Mouse (Mus musculus): ENCODE measurements around the gene Midn. TPM values are rescaled to one million over a fixed set of nuclear protein-coding genes. Genes with fewer than 3 reads are reported as not detected.
A peak's percentile ranks its signal among the peaks of the same experiment; 100 is the strongest.

Gene Midn
- polyA plus RNA-seq, 1 experiment from 2014 or later, result 29.3 TPM

GRCm38 (mm10) chr10:80187739-80188138 is 39.7 kb downstream of the Midn start:
- Histone ChIP-seq H3K4me1 (ENCODE audit: control insufficient read depth, insufficient read depth, low read length) (peaks cover 10% of the 10 kb centered on the region; the same call in 1 of the 2 replicates), H3K4me2 (replicated peaks; ENCODE audit: low read depth, low read length) (no peak overlapping the region), H3K27me3 (ENCODE audit: control insufficient read depth, insufficient read depth, low read length) (peaks cover 14% of the 10 kb centered on the region), H3K36me3 (ENCODE audit: control insufficient read depth, insufficient read depth, low read length) (peaks cover 17% of the 10 kb centered on the region; the same call in 1 of the 2 replicates), H3K9ac (replicated peaks; ENCODE audit: low read depth, low read length) (no peak overlapping the region), H3K27ac (ENCODE audit: low read length) (no peak overlapping the region), H3K4me3 (ENCODE audit: low read depth, low read length) (no peak overlapping the region), H3K9me3 (ENCODE audit: control insufficient read depth, low read depth, low read length) (no peaks in the 10 kb centered on the region)
- ATAC-seq (ENCODE audit: insufficient number of reproducible peaks, insufficient read depth, low FRiP score, low read depth), result no peak
- WGBS, result 92% methylated on average over 10 of the region's 10 CpGs

GRCm38 (mm10) chr10:80188453-80189024 is 40.5 kb downstream of the Midn start:
- Histone ChIP-seq H3K27me3 (ENCODE audit: control insufficient read depth, insufficient read depth, low read length) (peaks cover 14% of the 10 kb centered on the region), H3K9me3 (ENCODE audit: control insufficient read depth, low read depth, low read length) (no peaks in the 10 kb centered on the region), H3K4me1 (ENCODE audit: control insufficient read depth, insufficient read depth, low read length) (peaks cover 10% of the 10 kb centered on the region; the same call in 1 of the 2 replicates), H3K36me3 (ENCODE audit: control insufficient read depth, insufficient read depth, low read length) (peaks cover 17% of the 10 kb centered on the region; the same call in 1 of the 2 replicates), H3K4me3 (ENCODE audit: low read depth, low read length) (no peak overlapping the region), H3K9ac (replicated peaks; ENCODE audit: low read depth, low read length) (no peak overlapping the region), H3K4me2 (replicated peaks; ENCODE audit: low read depth, low read length) (no peak overlapping the region), H3K27ac (ENCODE audit: low read length) (no peak overlapping the region)
- ATAC-seq (ENCODE audit: insufficient number of reproducible peaks, insufficient read depth, low FRiP score, low read depth), result no peak
- 78% methylated on average over 15 of the region's 15 CpGs for WGBS

- Histone ChIP-seq H3K27ac (ENCODE audit: low read length) (no peak overlapping the region), H3K27me3 (ENCODE audit: control insufficient read depth, insufficient read depth, low read length) (peaks cover 14% of the 10 kb centered on the region), H3K9me3 (ENCODE audit: control insufficient read depth, low read depth, low read length) (no peaks in the 10 kb centered on the region), H3K9ac (replicated peaks; ENCODE audit: low read depth, low read length) (peak overlapping the region; percentile 30; the same call in 1 of the 2 replicates), H3K36me3 (ENCODE audit: control insufficient read depth, insufficient read depth, low read length) (peaks cover 17% of the 10 kb centered on the region; the same call in 1 of the 2 replicates), H3K4me2 (replicated peaks; ENCODE audit: low read depth, low read length) (peak overlapping the region; percentile 61), H3K4me3 (ENCODE audit: low read depth, low read length) (peak overlapping the region; percentile 37), H3K4me1 (ENCODE audit: control insufficient read depth, insufficient read depth, low read length) (peaks cover 10% of the 10 kb centered on the region; the same call in 1 of the 2 replicates)
- no peak for ATAC-seq (ENCODE audit: insufficient number of reproducible peaks, insufficient read depth, low FRiP score, low read depth)
- WGBS, result 14% methylated on average over 21 of the region's 21 CpGs
Measured at GRCm38 (mm10) chr10:80189999-80190398, 41.9 kb downstream of the Midn start.

GRCm38 (mm10) chr10:80190491-80191051 is 42.5 kb downstream of the Midn start:
- H3K4me3 ChIP-seq (ENCODE audit: low read depth, low read length), result peak overlapping the region; percentile 37
- peak overlapping the region; percentile 61 for H3K4me2 ChIP-seq (replicated peaks; ENCODE audit: low read depth, low read length)
- H3K9me3 ChIP-seq (ENCODE audit: control insufficient read depth, low read depth, low read length), result no peaks in the 10 kb centered on the region
- WGBS, result under 1% methylated on average over 46 of the region's 48 CpGs
- H3K9ac ChIP-seq (replicated peaks; ENCODE audit: low read depth, low read length), result peak overlapping the region; percentile 30; the same call in 1 of the 2 replicates
- ATAC-seq (ENCODE audit: insufficient number of reproducible peaks, insufficient read depth, low FRiP score, low read depth), result peak; percentile 20; the same call in 1 of the 2 replicates
- H3K27ac ChIP-seq (ENCODE audit: low read length), result no peak overlapping the region
- peaks cover 17% of the 10 kb centered on the region; the same call in 1 of the 2 replicates for H3K36me3 ChIP-seq (ENCODE audit: control insufficient read depth, insufficient read depth, low read length)
- H3K27me3 ChIP-seq (ENCODE audit: control insufficient read depth, insufficient read depth, low read length), result peaks cover 14% of the 10 kb centered on the region
- H3K4me1 ChIP-seq (ENCODE audit: control insufficient read depth, insufficient read depth, low read length), result peaks cover 10% of the 10 kb centered on the region; the same call in 1 of the 2 replicates

GRCm38 (mm10) chr10:80193976-80194375 is 45.9 kb downstream of the Midn start:
- Histone ChIP-seq H3K9ac (replicated peaks; ENCODE audit: low read depth, low read length) (no peak overlapping the region), H3K36me3 (ENCODE audit: control insufficient read depth, insufficient read depth, low read length) (no peaks in the 10 kb centered on the region), H3K9me3 (ENCODE audit: control insufficient read depth, low read depth, low read length) (no peaks in the 10 kb centered on the region), H3K4me2 (replicated peaks; ENCODE audit: low read depth, low read length) (no peak overlapping the region), H3K27ac (ENCODE audit: low read length) (no peak overlapping the region), H3K4me1 (ENCODE audit: control insufficient read depth, insufficient read depth, low read length) (peaks cover 10% of the 10 kb centered on the region; the same call in 1 of the 2 replicates), H3K27me3 (ENCODE audit: control insufficient read depth, insufficient read depth, low read length) (peaks cover 14% of the 10 kb centered on the region), H3K4me3 (ENCODE audit: low read depth, low read length) (no peak overlapping the region)
- WGBS, result 74% methylated on average over 6 of the region's 6 CpGs
- no peak for ATAC-seq (ENCODE audit: insufficient number of reproducible peaks, insufficient read depth, low FRiP score, low read depth)

GRCm38 (mm10) chr10:80194441-80194840 is 46.4 kb downstream of the Midn start:
- WGBS, result 65% methylated on average over 8 of the region's 8 CpGs
- Histone ChIP-seq H3K36me3 (ENCODE audit: control insufficient read depth, insufficient read depth, low read length) (no peaks in the 10 kb centered on the region), H3K4me1 (ENCODE audit: control insufficient read depth, insufficient read depth, low read length) (peaks cover 10% of the 10 kb centered on the region; the same call in 1 of the 2 replicates), H3K9me3 (ENCODE audit: control insufficient read depth, low read depth, low read length) (no peaks in the 10 kb centered on the region), H3K27me3 (ENCODE audit: control insufficient read depth, insufficient read depth, low read length) (peaks cover 14% of the 10 kb centered on the region), H3K27ac (ENCODE audit: low read length) (no peak overlapping the region), H3K4me3 (ENCODE audit: low read depth, low read length) (no peak overlapping the region), H3K9ac (replicated peaks; ENCODE audit: low read depth, low read length) (no peak overlapping the region), H3K4me2 (replicated peaks; ENCODE audit: low read depth, low read length) (no peak overlapping the region)
- ATAC-seq (ENCODE audit: insufficient number of reproducible peaks, insufficient read depth, low FRiP score, low read depth), result no peak

GRCm38 (mm10) chr10:80196167-80196566 is 48.1 kb downstream of the Midn start:
- Histone ChIP-seq H3K4me2 (replicated peaks; ENCODE audit: low read depth, low read length) (no peak overlapping the region), H3K4me3 (ENCODE audit: low read depth, low read length) (no peak overlapping the region), H3K4me1 (ENCODE audit: control insufficient read depth, insufficient read depth, low read length) (no peaks in the 10 kb centered on the region), H3K9ac (replicated peaks; ENCODE audit: low read depth, low read length) (no peak overlapping the region), H3K36me3 (ENCODE audit: control insufficient read depth, insufficient read depth, low read length) (no peaks in the 10 kb centered on the region), H3K27ac (ENCODE audit: low read length) (no peak overlapping the region), H3K27me3 (ENCODE audit: control insufficient read depth, insufficient read depth, low read length) (0 out of 2 replicates have a peak, but pooled peaks cover 3% of the 10 kb centered on the region), H3K9me3 (ENCODE audit: control insufficient read depth, low read depth, low read length) (no peaks in the 10 kb centered on the region)
- WGBS, result 100% methylated on average over 1 of the region's 1 CpGs
- no peak for ATAC-seq (ENCODE audit: insufficient number of reproducible peaks, insufficient read depth, low FRiP score, low read depth)

GRCm38 (mm10) chr10:80196778-80197581 is 48.9 kb downstream of the Midn start:
- Histone ChIP-seq H3K27me3 (ENCODE audit: control insufficient read depth, insufficient read depth, low read length) (0 out of 2 replicates have a peak, but pooled peaks cover 3% of the 10 kb centered on the region), H3K9ac (replicated peaks; ENCODE audit: low read depth, low read length) (no peak overlapping the region), H3K36me3 (ENCODE audit: control insufficient read depth, insufficient read depth, low read length) (no peaks in the 10 kb centered on the region), H3K4me3 (ENCODE audit: low read depth, low read length) (no peak overlapping the region), H3K9me3 (ENCODE audit: control insufficient read depth, low read depth, low read length) (no peaks in the 10 kb centered on the region), H3K4me2 (replicated peaks; ENCODE audit: low read depth, low read length) (no peak overlapping the region), H3K27ac (ENCODE audit: low read length) (no peak overlapping the region), H3K4me1 (ENCODE audit: control insufficient read depth, insufficient read depth, low read length) (no peaks in the 10 kb centered on the region)
- no peak for ATAC-seq (ENCODE audit: insufficient number of reproducible peaks, insufficient read depth, low FRiP score, low read depth)
- WGBS, result 75% methylated on average over 33 of the region's 33 CpGs
